Mouse (Mus musculus): ENCODE measurements around the gene Tesmin. TPM values are rescaled to one million over a fixed set of nuclear protein-coding genes. Genes with fewer than 3 reads are reported as not detected.

Tesmin gene
- polyA plus RNA-seq, 1 experiment = 0.36 TPM

- no peak for TF ChIP-seq POLR2A (IDR thresholded peaks at IDR 0.05; ENCODE audit: borderline replicate concordance, extremely low read depth, insufficient read depth, insufficient read length, poor library complexity, severe bottlenecking)
- TF ChIP-seq CTCF (IDR thresholded peaks at IDR 0.05; ENCODE audit: borderline replicate concordance, extremely low read depth, insufficient read depth, insufficient read length) = no peak
- DNase-seq (ENCODE audit: low read depth) = no peak
Measured at GRCm38 (mm10) chr19:3400057-3400456, 11.4 kb downstream of the Tesmin start.

GRCm38 (mm10) chr19:3401504-3401903, 12.8 kb downstream of the Tesmin start:
- DNase-seq (ENCODE audit: low read depth) = no peak
- no peak for TF ChIP-seq POLR2A (IDR thresholded peaks at IDR 0.05; ENCODE audit: borderline replicate concordance, extremely low read depth, insufficient read depth, insufficient read length, poor library complexity, severe bottlenecking)
- TF ChIP-seq CTCF (IDR thresholded peaks at IDR 0.05; ENCODE audit: borderline replicate concordance, extremely low read depth, insufficient read depth, insufficient read length) = no peak

GRCm38 (mm10) chr19:3401943-3402342, 13.3 kb downstream of the Tesmin start:
- DNase-seq (ENCODE audit: low read depth) = peak; percentile 15
- TF ChIP-seq POLR2A (IDR thresholded peaks at IDR 0.05; ENCODE audit: borderline replicate concordance, extremely low read depth, insufficient read depth, insufficient read length, poor library complexity, severe bottlenecking) (no peak), CTCF (IDR thresholded peaks at IDR 0.05; ENCODE audit: borderline replicate concordance, extremely low read depth, insufficient read depth, insufficient read length) (no peak)

GRCm38 (mm10) chr19:3402390-3402789, 13.7 kb downstream of the Tesmin start:
- no peak for DNase-seq (ENCODE audit: low read depth)
- TF ChIP-seq CTCF (IDR thresholded peaks at IDR 0.05; ENCODE audit: borderline replicate concordance, extremely low read depth, insufficient read depth, insufficient read length) = no peak
- no peak for TF ChIP-seq POLR2A (IDR thresholded peaks at IDR 0.05; ENCODE audit: borderline replicate concordance, extremely low read depth, insufficient read depth, insufficient read length, poor library complexity, severe bottlenecking)

GRCm38 (mm10) chr19:3404030-3404429, 15.4 kb downstream of the Tesmin start:
- TF ChIP-seq CTCF (IDR thresholded peaks at IDR 0.05; ENCODE audit: borderline replicate concordance, extremely low read depth, insufficient read depth, insufficient read length) (no peak), POLR2A (IDR thresholded peaks at IDR 0.05; ENCODE audit: borderline replicate concordance, extremely low read depth, insufficient read depth, insufficient read length, poor library complexity, severe bottlenecking) (no peak)
- DNase-seq (ENCODE audit: low read depth) = no peak

- DNase-seq (ENCODE audit: low read depth) = no peak
- TF ChIP-seq POLR2A (IDR thresholded peaks at IDR 0.05; ENCODE audit: borderline replicate concordance, extremely low read depth, insufficient read depth, insufficient read length, poor library complexity, severe bottlenecking) (no peak), CTCF (IDR thresholded peaks at IDR 0.05; ENCODE audit: borderline replicate concordance, extremely low read depth, insufficient read depth, insufficient read length) (no peak)
Measured at GRCm38 (mm10) chr19:3405531-3406281, 17.0 kb downstream of the Tesmin start.

- DNase-seq (ENCODE audit: low read depth) = peak; percentile 28
- TF ChIP-seq POLR2A (IDR thresholded peaks at IDR 0.05; ENCODE audit: borderline replicate concordance, extremely low read depth, insufficient read depth, insufficient read length, poor library complexity, severe bottlenecking) (no peak), CTCF (IDR thresholded peaks at IDR 0.05; ENCODE audit: borderline replicate concordance, extremely low read depth, insufficient read depth, insufficient read length) (no peak)
Measured at GRCm38 (mm10) chr19:3414268-3414733, 25.6 kb downstream of the Tesmin start, which contains the start of gene Gal. Gene Gal, minus strand, starts transcription at chr19:3414544.

- DNase-seq (ENCODE audit: low read depth) = no peak
Measured at GRCm38 (mm10) chr19:3419251-3419650, 30.6 kb downstream of the Tesmin start.

GRCm38 (mm10) chr19:3422488-3422887, 33.8 kb downstream of the Tesmin start:
- peak; percentile 31 for DNase-seq (ENCODE audit: low read depth)
- TF ChIP-seq POLR2A (IDR thresholded peaks at IDR 0.05; ENCODE audit: borderline replicate concordance, extremely low read depth, insufficient read depth, insufficient read length, poor library complexity, severe bottlenecking) = no peak
- no peak for TF ChIP-seq CTCF (IDR thresholded peaks at IDR 0.05; ENCODE audit: borderline replicate concordance, extremely low read depth, insufficient read depth, insufficient read length)

More at GRCm38 (mm10) chr19:3419251-3419650, 30.6 kb downstream of the Tesmin start:
- TF ChIP-seq CTCF (IDR thresholded peaks at IDR 0.05; ENCODE audit: borderline replicate concordance, extremely low read depth, insufficient read depth, insufficient read length) (no peak), POLR2A (IDR thresholded peaks at IDR 0.05; ENCODE audit: borderline replicate concordance, extremely low read depth, insufficient read depth, insufficient read length, poor library complexity, severe bottlenecking) (no peak)

- DNase-seq (ENCODE audit: low read depth) = no peak
- TF ChIP-seq POLR2A (IDR thresholded peaks at IDR 0.05; ENCODE audit: borderline replicate concordance, extremely low read depth, insufficient read depth, insufficient read length, poor library complexity, severe bottlenecking) (no peak), CTCF (IDR thresholded peaks at IDR 0.05; ENCODE audit: borderline replicate concordance, extremely low read depth, insufficient read depth, insufficient read length) (no peak)
Measured at GRCm38 (mm10) chr19:3422981-3423380, 34.3 kb downstream of the Tesmin start.

- TF ChIP-seq POLR2A (IDR thresholded peaks at IDR 0.05; ENCODE audit: borderline replicate concordance, extremely low read depth, insufficient read depth, insufficient read length, poor library complexity, severe bottlenecking) (no peak), CTCF (IDR thresholded peaks at IDR 0.05; ENCODE audit: borderline replicate concordance, extremely low read depth, insufficient read depth, insufficient read length) (no peak)
- DNase-seq (ENCODE audit: low read depth) = no peak
Measured at GRCm38 (mm10) chr19:3424214-3424613, 35.6 kb downstream of the Tesmin start.
